Mouse (Mus musculus) neural tube, embryonic 10.5 days (tissue): Measurements from ENCODE around the gene Rnaseh2b.

Source experiments
- DNase-seq: peaks from one replicate; pipeline ENCODE4 v3.0.0-alpha.2; 2017; ENCODE audit warnings: low spot score; ENCODE audit errors: extremely low spot score

Gene Rnaseh2b

GRCm38 (mm10) chr14:62311672-62312071, 19.3 kb downstream of the Rnaseh2b start:
- no peak for DNase-seq

DNA sequence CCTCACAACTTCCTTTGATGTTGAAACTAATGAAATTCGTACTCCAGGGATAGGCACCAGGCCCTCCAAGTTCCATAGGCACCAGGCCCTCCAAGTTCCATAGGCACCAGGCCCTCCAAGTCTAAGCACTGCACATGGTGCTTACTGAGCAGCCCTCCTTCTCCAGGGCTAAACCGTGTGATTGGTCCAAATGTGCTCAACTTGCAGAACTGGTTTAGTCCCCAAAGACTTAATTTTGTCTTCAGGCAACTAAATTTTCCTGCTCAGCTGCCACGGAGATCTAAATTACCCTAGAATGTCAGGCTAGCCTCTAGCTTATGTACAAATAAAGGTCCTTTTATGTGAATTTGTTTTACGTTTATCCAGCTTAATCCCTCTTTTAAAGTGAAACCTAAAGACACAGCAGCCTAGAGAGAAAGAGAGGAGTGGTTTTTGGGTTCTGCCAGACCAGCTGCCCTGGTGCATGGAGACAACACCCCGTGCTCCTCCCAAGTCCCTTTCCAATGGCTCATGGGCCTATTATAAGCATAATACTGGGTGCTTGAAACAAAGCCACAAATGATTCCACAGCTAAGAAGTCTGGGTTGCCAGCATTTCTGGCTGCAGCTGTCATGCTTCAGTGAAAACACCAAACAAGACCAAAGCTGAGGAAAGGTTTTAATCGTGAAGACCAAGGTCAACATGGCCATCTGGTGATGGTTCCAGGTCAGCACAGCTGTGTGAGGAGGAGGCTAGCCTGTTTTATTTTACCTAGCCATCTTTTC, 30.4 kb downstream of the Rnaseh2b start:
- DNase-seq, result no peak

DNA sequence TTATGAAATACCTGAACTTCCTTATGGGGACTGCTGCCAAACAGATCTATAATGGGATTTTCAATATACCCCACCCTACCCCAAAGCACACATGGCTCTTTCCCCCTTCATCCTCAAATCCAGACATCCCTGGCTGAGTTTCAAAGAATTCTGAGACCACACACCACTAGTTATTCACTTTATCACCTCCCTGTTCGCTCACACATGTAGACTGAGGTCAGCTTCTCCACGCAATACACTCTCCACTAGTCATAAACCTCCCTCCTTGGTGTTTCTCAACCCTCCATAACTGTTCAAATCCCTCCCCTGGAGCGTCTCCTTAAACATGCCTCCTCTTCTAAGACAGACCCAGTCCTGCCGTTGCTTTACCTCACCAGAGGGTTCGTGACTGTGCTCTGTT, 31.1 kb downstream of the Rnaseh2b start:
- no peak for DNase-seq

DNA sequence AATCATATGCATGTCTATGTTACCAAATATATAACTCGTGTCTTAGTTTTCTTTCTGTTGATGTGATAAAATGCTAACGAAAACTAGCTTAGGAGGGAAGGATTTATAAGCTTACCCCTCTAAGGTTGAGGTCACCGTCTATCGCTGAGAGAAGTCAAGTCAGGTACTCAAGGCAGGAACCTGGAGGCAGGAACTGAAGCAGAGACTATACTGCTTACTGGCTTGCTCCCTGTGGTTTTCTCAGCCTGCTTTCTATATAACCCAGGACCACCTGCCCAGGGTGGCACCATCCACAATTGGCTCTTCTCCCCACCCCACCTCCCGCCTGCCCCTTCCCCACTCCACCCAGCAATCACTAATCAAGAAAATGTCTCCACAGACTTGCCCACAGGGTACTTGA, 32.6 kb downstream of the Rnaseh2b start:
- DNase-seq, result no peak

DNA sequence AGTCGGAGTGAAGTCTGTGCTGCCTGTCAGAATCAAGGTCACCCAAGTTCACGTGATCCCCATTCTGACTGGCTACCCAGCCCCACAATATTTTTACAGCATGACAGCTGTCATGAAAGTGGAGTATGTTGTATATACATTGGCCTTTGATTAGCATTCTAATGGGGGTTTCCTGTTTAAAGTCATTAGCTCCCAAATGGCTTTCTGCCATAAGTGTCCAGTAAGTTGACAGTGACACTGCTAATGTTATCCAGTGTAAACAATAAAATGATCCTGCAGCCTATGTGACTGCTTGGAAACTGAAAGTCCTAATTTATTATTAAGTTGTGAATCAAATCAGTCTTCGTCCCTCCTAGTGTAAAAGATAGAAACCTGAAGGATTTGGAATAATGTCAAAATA, 33.6 kb downstream of the Rnaseh2b start:
- DNase-seq, result no peak

DNA sequence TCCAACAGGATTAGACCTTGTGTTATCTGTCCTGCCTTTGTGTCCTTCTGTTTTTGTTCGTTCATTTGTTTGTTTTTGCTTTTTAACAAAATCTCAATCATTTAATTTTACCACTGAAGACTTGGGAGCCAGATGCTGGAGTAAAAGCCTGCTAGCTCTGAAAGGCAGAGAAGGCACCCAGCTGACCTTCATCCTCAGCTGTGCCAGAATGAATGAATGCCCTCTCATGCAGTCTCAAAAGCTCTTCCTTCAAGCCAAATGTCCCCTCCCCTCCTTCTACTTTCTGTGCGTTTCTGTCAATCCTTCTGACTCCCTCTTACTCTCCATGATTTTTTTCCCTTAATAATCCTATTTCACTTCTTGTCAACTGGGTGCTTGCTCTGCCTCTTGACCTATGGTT, 34.8 kb downstream of the Rnaseh2b start:
- no peak for DNase-seq

- DNase-seq, result no peak
Measured at GRCm38 (mm10) chr14:62328606-62329005, 36.2 kb downstream of the Rnaseh2b start.

DNA sequence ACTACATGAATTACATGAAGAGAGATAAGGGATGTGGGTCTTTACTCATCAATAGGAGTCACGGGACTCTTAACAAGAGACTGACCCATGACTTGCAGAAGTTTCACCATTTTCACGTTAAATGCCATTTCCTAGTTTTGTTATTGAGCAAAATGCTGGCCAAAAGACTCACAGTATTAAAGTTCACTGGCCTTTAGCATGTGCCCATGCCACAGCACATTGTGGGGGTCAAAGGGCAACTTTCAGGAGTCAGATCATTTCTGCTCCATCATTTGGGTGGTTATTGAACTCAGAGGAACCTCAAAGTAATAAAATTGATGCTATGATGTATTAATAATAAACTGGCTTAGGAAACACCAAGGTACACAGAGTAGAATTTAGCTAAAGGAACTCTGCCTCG, 37.2 kb downstream of the Rnaseh2b start:
- DNase-seq, result no peak

GRCm38 (mm10) chr14:62331457-62331856, 39.1 kb downstream of the Rnaseh2b start:
- peak; percentile 24 for DNase-seq

DNA sequence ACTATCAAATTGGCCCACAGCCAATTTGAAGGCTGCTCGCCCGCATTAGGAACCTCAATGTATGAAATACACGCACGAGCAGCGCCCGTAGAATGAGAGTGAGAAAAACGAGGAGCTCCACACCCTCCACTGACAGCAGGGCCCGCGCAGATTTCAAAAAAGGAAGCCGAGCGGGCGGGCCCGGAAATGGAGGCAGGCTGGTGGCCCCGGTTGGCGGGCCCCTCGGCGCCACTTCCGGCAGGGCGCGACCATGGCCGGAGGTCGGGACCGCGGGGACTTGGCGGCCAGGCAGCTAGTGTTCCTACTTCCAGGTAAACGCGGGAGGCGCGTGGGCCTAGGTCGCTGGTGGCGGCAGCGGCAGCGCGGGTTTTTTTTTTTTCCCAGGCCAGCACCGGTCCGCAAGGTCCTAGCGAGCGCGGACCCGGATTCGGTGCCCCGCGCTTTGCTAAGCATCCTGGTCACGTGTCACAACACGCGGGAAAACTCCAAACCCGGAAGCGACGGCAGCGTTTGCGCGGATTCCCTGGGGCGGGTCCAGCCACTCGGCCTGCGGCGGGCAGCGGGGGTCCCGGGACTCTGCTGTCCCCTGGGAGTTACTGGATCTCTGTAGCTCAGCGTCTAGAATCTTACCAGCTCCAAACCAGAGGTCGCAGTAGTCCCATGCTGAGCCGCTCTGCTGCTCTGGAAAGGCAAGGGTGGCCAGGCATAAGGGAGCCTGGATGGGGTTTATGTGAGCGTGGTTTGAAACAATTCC, 39.7 kb downstream of the Rnaseh2b start:
- peak; percentile 87 for DNase-seq

DNA sequence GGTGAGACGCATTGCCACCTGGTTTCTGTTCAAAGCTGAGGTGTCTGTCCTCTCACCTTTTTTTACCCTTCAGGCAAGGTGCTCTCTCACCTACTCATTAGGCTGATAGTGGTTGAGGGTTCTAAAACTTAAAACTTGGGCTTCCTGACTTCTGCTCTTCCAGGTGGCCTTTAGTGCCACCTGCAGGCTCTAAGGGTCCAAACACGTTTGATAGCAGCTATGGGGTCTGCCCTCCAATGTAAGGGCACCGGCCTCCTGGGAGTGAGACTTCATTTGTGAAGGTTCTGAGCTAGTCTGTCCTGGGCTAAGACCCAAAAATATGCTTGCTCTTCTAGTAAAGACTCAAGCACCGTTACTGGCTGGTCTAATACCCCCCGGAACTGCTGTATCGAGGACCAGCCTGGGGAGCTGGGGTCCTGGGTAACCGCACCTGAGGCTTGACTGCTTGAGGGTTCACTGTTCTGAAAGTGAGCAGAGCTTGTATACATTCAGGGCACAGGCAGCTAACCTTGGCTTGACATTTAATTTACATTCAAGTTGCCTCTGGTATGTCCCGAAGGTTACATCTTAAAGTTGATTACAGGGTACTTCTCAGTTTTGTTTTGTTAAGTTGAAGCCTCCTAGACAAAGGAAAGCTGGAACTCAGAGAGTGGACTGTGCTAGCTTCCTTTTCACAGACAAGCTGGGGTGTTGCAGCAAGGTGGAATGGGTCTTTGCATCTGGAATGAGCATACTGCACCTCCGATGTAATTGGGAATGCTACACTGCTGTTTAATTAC, 41.7 kb downstream of the Rnaseh2b start:
- DNase-seq, result no peak

DNA sequence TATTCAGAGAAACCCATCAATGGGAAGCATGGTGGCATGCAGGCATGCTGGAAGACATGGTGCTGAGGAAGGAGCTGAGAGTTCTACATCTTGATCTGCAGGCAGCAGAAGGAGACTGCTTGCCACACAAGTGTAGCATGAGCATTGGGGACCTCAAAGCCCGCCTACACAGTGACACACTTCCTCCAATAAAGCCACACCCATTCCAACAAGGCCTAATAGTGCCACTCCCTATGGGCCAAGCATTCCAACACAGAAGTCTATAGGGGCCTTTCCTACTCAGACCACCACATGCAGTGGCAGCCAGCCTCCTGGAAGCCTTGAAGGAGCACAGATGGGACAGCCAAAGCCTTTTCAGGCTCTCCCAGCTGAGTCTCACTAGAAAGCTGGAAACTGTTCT, 46.8 kb downstream of the Rnaseh2b start:
- DNase-seq, result no peak

GRCm38 (mm10) chr14:62341887-62342642, 49.7 kb downstream of the Rnaseh2b start:
- no peak for DNase-seq

DNA sequence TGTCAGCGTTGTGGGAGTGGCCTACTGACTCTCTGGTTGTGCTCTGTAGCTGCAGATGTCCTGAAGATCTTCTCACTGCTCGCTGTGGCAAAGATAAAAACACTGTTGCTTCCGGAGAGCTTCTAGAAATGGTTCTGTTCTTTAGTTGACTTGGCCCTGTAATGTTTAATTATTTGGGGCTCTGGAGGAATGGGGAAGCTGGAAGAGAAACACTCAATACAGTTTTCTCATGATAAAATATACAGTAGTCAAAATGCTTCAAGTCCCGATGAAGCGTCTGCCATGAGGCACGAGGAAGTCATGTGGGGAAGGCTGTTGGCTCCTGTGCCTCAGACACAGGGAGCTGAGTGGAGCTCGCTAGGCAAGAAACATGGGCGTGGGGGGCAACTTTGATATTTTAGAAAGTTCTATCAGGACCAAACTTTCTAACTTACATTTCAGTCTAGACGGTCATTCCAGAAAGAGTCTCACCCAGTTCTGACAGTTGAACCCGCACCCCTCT, 50.3 kb downstream of the Rnaseh2b start:
- no peak for DNase-seq

- no peak for DNase-seq
Measured at GRCm38 (mm10) chr14:62346570-62346969, 54.2 kb downstream of the Rnaseh2b start.

DNA sequence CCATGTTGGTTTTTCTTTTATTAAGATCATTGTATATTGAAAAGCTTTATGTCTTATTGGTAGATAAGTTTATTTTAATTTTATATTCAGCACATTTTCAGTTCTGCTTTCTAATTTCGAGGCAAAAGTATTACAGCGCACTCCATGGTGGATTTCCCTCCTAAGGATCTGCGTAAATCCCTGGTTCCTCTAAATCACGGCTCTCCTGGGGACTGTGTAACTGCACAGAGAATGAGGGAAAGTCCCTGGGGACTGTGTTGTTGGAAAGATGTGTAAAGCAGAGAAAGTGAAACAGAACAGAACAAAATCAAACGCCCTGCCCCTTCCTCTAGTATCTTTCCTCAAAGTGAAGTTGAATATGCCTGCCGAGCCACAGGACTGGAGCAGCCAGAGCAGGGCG, 54.7 kb downstream of the Rnaseh2b start:
- DNase-seq, result no peak

DNA sequence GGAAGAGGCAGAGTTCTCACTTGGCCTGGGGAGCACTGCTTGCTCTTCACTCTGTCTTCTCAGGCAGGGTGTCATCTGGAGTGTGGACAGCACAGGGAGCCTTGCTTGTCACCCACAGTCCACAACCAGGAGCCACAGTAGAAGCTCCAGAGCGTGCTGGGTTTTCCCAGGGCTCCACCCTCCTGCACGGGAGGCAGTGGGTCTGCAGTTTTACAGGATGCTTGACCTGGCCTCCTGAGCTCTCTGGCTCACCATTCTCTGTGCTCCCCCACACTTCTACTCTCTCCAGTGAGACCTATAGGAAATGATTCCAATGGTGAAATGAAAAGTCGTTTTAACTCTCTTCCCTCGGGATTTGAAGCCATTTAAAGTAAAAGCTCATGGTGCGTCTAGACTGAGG, 57.4 kb downstream of the Rnaseh2b start:
- no peak for DNase-seq

GRCm38 (mm10) chr14:62350186-62350585, 57.8 kb downstream of the Rnaseh2b start:
- no peak for DNase-seq

GRCm38 (mm10) chr14:62350890-62351289, 58.5 kb downstream of the Rnaseh2b start:
- no peak for DNase-seq

DNA sequence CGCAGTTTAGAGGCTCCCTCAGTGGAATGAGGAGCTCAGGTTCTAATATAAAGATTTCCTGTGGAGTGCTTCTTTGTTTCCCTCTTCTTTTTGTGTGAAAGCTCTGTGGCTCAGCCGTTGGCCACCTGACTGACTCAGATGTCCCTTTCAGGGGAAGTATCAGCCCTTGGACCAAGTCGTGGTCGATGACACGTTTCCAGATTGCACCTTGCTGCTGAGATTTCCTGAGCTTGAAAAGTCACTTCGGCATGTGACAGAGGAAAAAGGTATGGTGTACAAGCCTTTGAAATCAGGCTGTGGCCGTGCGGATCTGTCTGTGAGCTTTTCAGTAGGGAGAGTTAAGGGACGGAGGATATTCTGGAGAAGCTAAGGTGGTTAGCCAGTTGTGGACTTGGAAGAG, 61.0 kb downstream of the Rnaseh2b start:
- DNase-seq, result no peak

- no peak for DNase-seq
Measured at GRCm38 (mm10) chr14:62353793-62354192, 61.4 kb downstream of the Rnaseh2b start.
